Mouse (Mus musculus): ENCODE data around the gene Borcs8.

- TF ChIP-seq CTCF (IDR thresholded peaks at IDR 0.05; ENCODE audit: borderline replicate concordance, insufficient read depth, low read length): no peak
- TF ChIP-seq POLR2A (IDR thresholded peaks at IDR 0.05; ENCODE audit: low read depth, low read length): no peak
These were observed 14.3 kb upstream of the Borcs8 start for GRCm38 (mm10) chr8:70124992-70125391.

Measured in embryonic fibroblast, embryonic 13.5 days (primary cell).